Mouse (Mus musculus) midbrain, embryonic 11.5 days (tissue): ENCODE results near the gene Jun. TPM values are rescaled to one million over a fixed set of nuclear protein-coding genes. Genes with fewer than 3 reads are reported as not detected.

ENCODE experiments used
- ATAC-seq: fragments of 200-750 bp; cut with Nextera tagmentation; 2 replicates; pipeline ENCODE4 v1.8.0; 2017; ENCODE audit warnings: moderate TSS enrichment, moderate library complexity; ENCODE audit not compliant: low FRiP score
- DNase-seq: peaks from one replicate; pipeline ENCODE4 v3.0.0; 2015; ENCODE audit warnings: low spot score; ENCODE audit errors: missing footprints
- H3K27ac ChIP-seq: fragments of 300-500 bp; sonication (generic); 2 replicates; pipeline ENCODE4 v1.5.1; 2014; ENCODE audit warnings: low read depth, low read length
- H3K27me3 ChIP-seq: fragments of 300-500 bp; sonication (generic); 2 replicates; pipeline ENCODE4 v1.6.1; 2014; ENCODE audit warnings: mild to moderate bottlenecking, low read length, moderate library complexity, mixed read lengths; ENCODE audit not compliant: control insufficient read depth, insufficient read depth
- H3K36me3 ChIP-seq: fragments of 300-500 bp; sonication (generic); 2 replicates; pipeline ENCODE4 v1.6.1; 2014; ENCODE audit warnings: mild to moderate bottlenecking, low read length, moderate library complexity, mixed read lengths; ENCODE audit not compliant: control insufficient read depth, insufficient read depth
- H3K4me1 ChIP-seq: fragments of 300-500 bp; sonication (generic); 2 replicates; pipeline ENCODE4 v1.6.1; 2014; ENCODE audit warnings: low read length; ENCODE audit not compliant: control insufficient read depth, insufficient read depth
- H3K4me2 ChIP-seq: fragments of 300-500 bp; sonication (generic); 2 replicates; pipeline ENCODE4 v1.6.1; 2014; ENCODE audit warnings: mild to moderate bottlenecking, moderate library complexity
- H3K4me3 ChIP-seq: fragments of 300-500 bp; sonication (generic); 2 replicates; pipeline ENCODE4 v1.5.1; 2014; ENCODE audit warnings: low read depth, low read length
- H3K9ac ChIP-seq: fragments of 300-500 bp; sonication (generic); 2 replicates; pipeline ENCODE4 v1.6.1; 2014; ENCODE audit warnings: low read length
- H3K9me3 ChIP-seq: fragments of 300-500 bp; sonication (generic); 2 replicates; pipeline ENCODE4 v1.6.1; 2016; ENCODE audit warnings: low read length; ENCODE audit not compliant: control insufficient read depth
- WGBS: fragments of 180-500 bp; shearing (Covaris S2); extraction: QIAGEN DNeasy Blood & Tissue Kit; methylation state at CpG from one replicate; pipeline ENCODE4 v1.1.7; 2014; 5-methylcytosine and 5-hydroxymethylcytosine counted together
- polyA plus RNA-seq: library from polyadenylated mRNA; unstranded; fragments of >200 nt; fragmentation: Nextera tagmentation; extraction: Ambion mirVana; gene quantifications from 2 replicates; pipeline ENCODE4 v1.2.1, GENCODE M21; 2014

Jun gene
- polyA plus RNA-seq, 1 experiment from 2014 or later, result 29.1 TPM

DNA sequence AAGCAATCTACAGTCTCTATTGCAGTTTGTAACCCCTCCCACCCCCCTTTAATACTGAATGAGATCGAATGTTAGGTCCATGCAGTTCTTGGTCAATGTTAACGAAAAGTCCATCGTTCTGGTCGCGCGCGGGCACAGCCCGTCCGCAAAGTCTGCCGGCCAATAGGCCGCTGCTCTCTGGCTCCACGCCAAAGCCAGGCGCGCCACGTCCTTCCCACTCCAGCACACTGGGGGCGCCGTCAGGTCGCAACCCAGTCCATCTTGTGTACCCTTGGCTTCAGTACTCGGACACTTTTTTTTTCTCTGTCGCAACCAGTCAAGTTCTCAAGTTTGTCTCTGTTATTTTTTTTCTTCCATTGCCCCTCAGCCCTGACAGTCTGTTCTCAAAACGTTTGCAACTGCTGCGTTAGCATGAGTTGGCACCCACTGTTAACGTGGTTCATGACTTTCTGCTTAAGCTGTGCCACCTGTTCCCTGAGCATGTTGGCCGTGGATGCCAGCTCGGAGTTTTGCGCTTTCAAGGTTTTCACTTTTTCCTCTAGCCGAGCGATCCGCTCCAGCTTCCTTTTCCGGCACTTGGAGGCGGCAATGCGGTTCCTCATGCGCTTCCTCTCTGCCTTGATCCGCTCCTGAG is 2.0 kb downstream of the Jun start:
- Histone ChIP-seq H3K9ac (peak overlapping the region; percentile 89), H3K4me1 (peaks cover 12% of the 10 kb centered on the region), H3K4me2 (peak overlapping the region; percentile 94), H3K4me3 (peak overlapping the region; percentile 86), H3K27me3 (no peaks in the 10 kb centered on the region), H3K9me3 (no peaks in the 10 kb centered on the region), H3K27ac (peak overlapping the region; percentile 46; the same call in 1 of the 2 replicates), H3K36me3 (no peaks in the 10 kb centered on the region)
- WGBS, result under 1% methylated on average over 34 of the region's 34 CpGs
- peak; percentile 97 for DNase-seq
- ATAC-seq, result no peak

DNA sequence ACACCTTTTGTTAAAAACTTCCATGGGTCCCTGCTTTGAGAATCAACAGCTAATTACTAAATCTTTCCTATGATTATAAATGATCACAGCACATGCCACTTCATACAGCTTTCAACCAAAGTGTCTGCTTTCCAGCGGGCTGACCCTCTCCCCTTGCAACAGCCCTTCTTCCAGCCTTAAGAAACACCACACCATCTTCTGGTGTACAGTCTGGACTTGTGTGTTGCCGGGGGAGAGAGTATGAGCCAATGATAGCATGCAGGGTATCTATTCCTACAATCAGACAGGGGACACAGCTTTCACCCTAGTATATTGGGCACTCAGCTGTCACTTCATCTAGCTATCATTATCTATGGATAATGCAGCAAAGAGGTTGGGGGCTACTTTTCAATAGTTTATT is 2.9 kb downstream of the Jun start:
- 64% methylated on average over 2 of the region's 2 CpGs for WGBS
- H3K4me3 ChIP-seq, result peak overlapping the region; percentile 86

DNA sequence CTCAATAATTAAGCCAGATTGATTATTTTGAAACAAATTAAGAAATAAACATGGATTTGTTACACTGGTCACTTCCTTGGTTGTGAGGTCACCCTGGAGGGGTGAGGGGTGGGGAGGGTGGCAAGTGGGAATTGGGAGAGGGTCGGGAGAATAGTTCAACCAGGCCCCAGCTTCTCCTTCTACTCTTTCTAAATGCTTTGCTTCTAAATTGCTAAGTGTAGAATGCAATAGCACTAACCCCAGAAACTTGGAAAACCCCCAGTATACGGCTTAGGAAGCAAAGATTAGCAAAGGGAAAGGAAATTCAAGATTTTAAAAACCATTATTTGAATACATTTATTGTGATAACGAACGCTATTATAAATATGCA is 3.3 kb downstream of the Jun start:
- peaks cover 12% of the 10 kb centered on the region for H3K4me1 ChIP-seq
- H3K4me2 ChIP-seq, result peak overlapping the region; percentile 94
- 71% methylated on average over 4 of the region's 4 CpGs for WGBS
- no peak overlapping the region for H3K27ac ChIP-seq
- H3K4me3 ChIP-seq, result 0 out of 2 replicates have a peak overlapping the region, but pooled peaks have one; percentile 3
- no peaks in the 10 kb centered on the region for H3K27me3 ChIP-seq
- H3K36me3 ChIP-seq, result no peaks in the 10 kb centered on the region
- no peak for ATAC-seq
- DNase-seq, result no peak
- H3K9ac ChIP-seq, result no peak overlapping the region
- H3K9me3 ChIP-seq, result no peaks in the 10 kb centered on the region

More for the DNA sequence above, 2.9 kb downstream of the Jun start:
- no peak for ATAC-seq
- Histone ChIP-seq H3K4me1 (peaks cover 12% of the 10 kb centered on the region), H3K27me3 (no peaks in the 10 kb centered on the region), H3K4me2 (peak overlapping the region; percentile 94), H3K27ac (no peak overlapping the region), H3K9ac (no peak overlapping the region), H3K9me3 (no peaks in the 10 kb centered on the region), H3K36me3 (no peaks in the 10 kb centered on the region)
- DNase-seq, result peak; percentile 86

DNA sequence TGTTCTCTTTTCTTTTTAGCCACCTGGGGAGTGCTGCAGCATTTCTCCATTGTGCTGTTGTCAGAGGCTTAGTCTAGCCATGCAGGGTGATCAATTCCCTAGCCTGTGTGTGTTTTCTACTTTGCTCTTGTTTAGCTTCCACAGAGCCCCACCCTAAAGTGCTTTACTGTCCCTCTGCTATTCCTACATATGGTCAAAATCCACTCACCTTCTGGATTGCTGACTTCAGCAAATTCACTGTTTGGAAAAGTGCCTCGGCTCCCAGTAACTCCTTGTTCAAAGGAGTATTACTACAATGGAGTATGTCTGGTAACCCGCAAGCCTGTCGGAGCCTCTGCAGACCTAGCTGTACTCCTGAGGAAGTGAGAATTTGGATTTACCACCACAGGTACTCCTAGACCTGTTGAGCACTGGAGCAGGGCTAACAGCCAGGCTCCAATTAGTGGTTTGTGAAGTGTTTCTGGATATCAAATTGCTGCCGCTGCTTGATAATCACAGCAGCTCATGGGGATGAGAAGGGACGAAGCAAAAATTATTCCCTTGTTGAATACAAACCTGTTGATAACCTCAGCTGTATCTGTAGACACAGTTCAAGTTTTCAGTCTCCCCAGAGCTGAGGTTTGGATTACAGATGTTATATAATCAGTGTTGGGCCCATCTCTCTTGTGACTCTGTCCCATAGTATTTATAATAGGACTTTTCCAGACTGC is 3.8 kb downstream of the Jun start:
- Histone ChIP-seq H3K27me3 (no peaks in the 10 kb centered on the region), H3K4me3 (no peak overlapping the region), H3K36me3 (no peaks in the 10 kb centered on the region), H3K9me3 (no peaks in the 10 kb centered on the region), H3K4me2 (peak overlapping the region; percentile 94; the same call in 1 of the 2 replicates), H3K4me1 (peaks cover 12% of the 10 kb centered on the region), H3K27ac (no peak overlapping the region), H3K9ac (no peak overlapping the region)
- ATAC-seq (no peak), DNase-seq (peak; percentile 87)
- 43% methylated on average over 5 of the region's 5 CpGs for WGBS

DNA sequence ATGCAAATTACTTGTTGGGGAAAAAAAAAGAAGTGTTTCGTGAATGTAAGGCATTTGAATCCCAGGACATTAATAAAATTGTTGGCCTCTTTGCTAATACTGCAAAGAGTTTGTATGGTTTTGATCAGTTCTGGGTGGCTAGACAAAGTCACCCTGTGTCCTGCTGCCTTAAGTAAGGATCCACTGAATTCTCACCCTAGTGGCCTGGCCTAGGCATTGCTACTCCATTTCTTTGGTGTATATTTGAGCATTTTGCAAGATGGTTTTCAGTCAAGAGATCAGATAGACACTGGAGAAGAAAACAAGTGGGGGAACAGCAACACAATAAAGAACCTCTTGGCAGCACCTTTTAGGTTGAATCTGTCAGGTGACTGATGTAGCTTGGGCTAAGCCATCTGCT is 6.9 kb downstream of the Jun start:
- Histone ChIP-seq H3K9ac (no peak overlapping the region), H3K9me3 (no peaks in the 10 kb centered on the region), H3K36me3 (no peaks in the 10 kb centered on the region), H3K27ac (no peak overlapping the region), H3K27me3 (no peaks in the 10 kb centered on the region), H3K4me2 (no peak overlapping the region), H3K4me1 (peaks cover 12% of the 10 kb centered on the region), H3K4me3 (no peak overlapping the region)
- no peak for DNase-seq
- 86% methylated on average over 1 of the region's 1 CpGs for WGBS
- no peak for ATAC-seq

DNA sequence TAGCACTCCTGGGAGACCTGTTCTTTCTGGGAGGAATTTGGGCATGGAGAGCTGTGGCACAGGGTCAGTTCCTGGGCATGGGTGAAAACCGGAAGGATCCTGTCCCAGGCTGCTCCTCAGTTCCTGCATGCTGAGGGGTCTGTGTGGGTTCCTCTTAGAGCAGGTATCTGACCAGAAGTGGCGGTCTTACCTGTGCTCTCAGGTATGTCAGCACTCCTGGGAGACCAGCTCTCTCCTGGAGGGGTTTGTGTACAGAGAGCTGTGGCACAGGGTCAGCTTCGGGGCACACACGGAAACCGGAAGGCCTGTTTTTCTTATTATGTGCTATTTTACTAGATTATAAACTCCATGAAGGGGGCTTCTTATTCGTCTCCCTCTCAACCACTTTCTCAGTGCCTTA is 7.3 kb downstream of the Jun start:
- Histone ChIP-seq H3K4me3 (no peak overlapping the region), H3K9ac (no peak overlapping the region), H3K9me3 (no peaks in the 10 kb centered on the region), H3K4me1 (peaks cover 11% of the 10 kb centered on the region), H3K27me3 (no peaks in the 10 kb centered on the region), H3K4me2 (no peak overlapping the region), H3K27ac (no peak overlapping the region), H3K36me3 (no peaks in the 10 kb centered on the region)
- no peak for DNase-seq
- ATAC-seq, result no peak
- 88% methylated on average over 6 of the region's 6 CpGs for WGBS

DNA sequence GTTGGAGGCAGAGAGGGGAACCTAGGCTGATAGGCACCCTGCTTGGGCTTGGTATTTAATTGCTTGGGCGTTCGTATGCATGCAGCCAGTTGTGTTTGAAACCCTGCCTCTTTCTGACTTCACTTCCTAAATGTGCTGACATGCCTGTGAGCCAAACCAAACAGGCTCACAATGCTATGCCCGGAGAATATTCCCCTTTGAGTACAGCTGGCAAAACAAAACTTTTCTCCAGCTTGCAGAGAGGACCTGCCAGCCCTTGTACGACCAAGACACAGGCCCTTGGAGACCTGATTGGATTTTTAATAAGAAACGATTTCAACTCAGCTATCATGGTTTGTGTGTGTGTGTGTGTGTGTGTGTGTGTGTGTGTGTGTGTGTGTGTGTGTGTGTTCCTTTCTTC is 14.0 kb downstream of the Jun start:
- no peak overlapping the region for H3K27ac ChIP-seq
- no peak overlapping the region for H3K9ac ChIP-seq
- H3K4me1 ChIP-seq, result peaks cover 6% of the 10 kb centered on the region; the same call in 1 of the 2 replicates
- 31% methylated on average over 5 of the region's 5 CpGs for WGBS
- H3K36me3 ChIP-seq, result no peaks in the 10 kb centered on the region
- H3K4me3 ChIP-seq, result no peak overlapping the region
- no peak for ATAC-seq
- no peaks in the 10 kb centered on the region for H3K9me3 ChIP-seq
- no peak overlapping the region for H3K4me2 ChIP-seq
- DNase-seq, result no peak
- no peaks in the 10 kb centered on the region for H3K27me3 ChIP-seq

DNA sequence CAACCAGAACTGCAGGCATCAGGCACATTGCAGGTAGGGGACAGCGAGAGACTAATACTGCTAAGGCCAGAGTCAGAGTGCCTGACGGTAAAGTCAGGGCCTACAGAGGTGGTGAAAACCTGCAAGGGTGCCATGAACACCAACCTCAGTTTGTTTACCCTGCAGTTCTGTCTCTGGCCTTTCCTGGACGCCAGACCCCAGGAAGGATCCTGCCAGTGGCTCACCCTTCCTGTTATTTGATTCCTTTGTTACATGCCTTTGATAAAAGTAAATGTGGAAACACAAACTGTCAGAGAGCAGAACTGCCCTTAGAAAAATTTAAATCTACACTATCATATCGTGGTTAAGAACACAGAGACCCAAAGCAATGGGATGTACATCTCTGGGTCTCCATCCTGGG is 20.9 kb downstream of the Jun start:
- H3K27ac ChIP-seq, result no peak overlapping the region
- no peaks in the 10 kb centered on the region for H3K9me3 ChIP-seq
- H3K4me2 ChIP-seq, result no peak overlapping the region
- no peaks in the 10 kb centered on the region for H3K36me3 ChIP-seq
- H3K27me3 ChIP-seq, result no peaks in the 10 kb centered on the region
- WGBS, result 75% methylated on average over 4 of the region's 4 CpGs
- H3K4me1 ChIP-seq, result no peaks in the 10 kb centered on the region
- H3K9ac ChIP-seq, result no peak overlapping the region
- no peak for DNase-seq
- no peak for ATAC-seq
- H3K4me3 ChIP-seq, result no peak overlapping the region

DNA sequence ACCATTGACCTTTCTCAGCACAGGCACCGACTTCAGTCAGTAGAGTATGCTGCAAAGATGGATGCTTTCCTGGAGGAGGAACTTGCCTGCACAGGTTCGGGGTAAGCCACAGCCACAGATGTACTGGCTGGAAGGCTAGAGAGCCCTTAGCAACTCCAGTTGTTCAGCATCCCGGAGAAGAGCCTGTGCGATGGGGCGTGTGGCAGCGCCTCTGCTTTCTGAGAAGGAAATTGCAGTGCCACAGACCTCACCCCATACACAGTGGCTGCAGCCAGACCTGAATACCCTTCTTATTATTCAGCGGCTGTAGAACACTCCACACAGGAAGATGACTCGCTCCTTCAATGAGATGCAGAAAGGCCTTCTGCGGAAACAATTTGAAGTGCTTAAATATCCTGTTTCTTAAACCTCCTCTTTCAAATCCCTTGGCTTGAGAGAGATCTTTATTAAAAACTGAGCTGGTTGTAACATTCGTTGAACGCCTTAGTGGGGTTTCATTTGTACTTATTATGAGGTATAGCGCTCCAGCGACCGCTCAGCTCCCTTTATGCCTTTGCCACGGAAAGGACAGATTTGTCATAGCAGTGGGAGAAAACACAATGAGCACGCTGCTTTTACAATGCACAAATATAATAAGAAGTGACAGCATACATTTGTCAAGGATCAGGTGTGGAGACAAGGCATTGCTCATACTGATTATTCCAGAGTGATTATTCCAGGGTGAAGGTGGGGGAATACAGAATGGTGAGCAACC is 26.0 kb downstream of the Jun start:
- no peak for DNase-seq
- no peak; the same call in 1 of the 2 replicates for ATAC-seq
- H3K27ac ChIP-seq, result no peak overlapping the region

More for the DNA sequence above, 26.0 kb downstream of the Jun start:
- H3K4me1 ChIP-seq, result no peaks in the 10 kb centered on the region
- H3K9ac ChIP-seq, result no peak overlapping the region
- H3K4me2 ChIP-seq, result no peak overlapping the region
- H3K36me3 ChIP-seq, result no peaks in the 10 kb centered on the region
- H3K4me3 ChIP-seq, result no peak overlapping the region
- H3K9me3 ChIP-seq, result no peaks in the 10 kb centered on the region
- H3K27me3 ChIP-seq, result no peaks in the 10 kb centered on the region
- WGBS, result 72% methylated on average over 16 of the region's 16 CpGs
